26 mouse cellular contexts compared by ENCODE assay signal in the genomic region with DNA sequence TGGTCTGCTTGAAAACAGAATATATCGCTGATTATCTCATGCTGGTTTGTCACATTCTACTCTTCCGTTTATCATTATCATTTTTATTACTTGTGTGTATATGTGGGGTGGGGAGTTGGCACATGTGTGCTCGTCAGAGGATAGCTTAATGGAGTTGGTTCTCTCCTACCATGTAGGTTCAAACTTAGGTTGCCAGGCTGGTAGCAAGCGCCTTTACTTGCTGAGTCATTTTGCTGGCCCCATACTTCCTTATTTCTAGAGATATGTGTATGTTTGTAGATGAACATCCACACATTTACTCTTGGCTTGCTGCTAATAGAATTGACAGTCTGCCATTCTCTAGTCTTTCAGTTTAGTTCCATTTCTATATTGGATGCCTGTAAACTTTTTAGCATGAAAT. TPM values are rescaled to one million over a fixed set of nuclear protein-coding genes. Genes with fewer than 3 reads are reported as not detected.
A peak's percentile ranks its signal among the peaks of the same experiment; 100 is the strongest.
DNase-seq lines count a peak whose midpoint lies in the region; ATAC-seq and TF ChIP-seq lines count a peak whose summit lies in the region.
"Had no signal": no experiment of that assay in that cellular context is flagged by ENCODE, and none has a peak within 500 bp of the region (broad histone marks: within the 10 kb centered on the region; RNA-seq: fewer than 3 reads in every experiment).

No protein-coding gene starts in this region.

- H3K9me3 ChIP-seq in liver, embryonic 12.5 days (replicated peaks) = no peaks in the 10 kb centered on the region
- no peaks in the 10 kb centered on the region for H3K9me3 ChIP-seq in liver, postnatal 0 days (ENCODE audit: low read length)
- no peaks in the 10 kb centered on the region for H3K9me3 ChIP-seq in MEL (replicated peaks; ENCODE audit: insufficient read depth, low read length)
- H3K9me3 ChIP-seq in neural tube, embryonic 15.5 days (replicated peaks) = no peaks in the 10 kb centered on the region
- H3K9me3 ChIP-seq: limb, embryonic 12.5 days; midbrain, embryonic 13.5 days had no signal

- ATAC-seq in liver, embryonic 12.5 days = peak; percentile 36; the same call in 1 of the 2 replicates
- no peak for ATAC-seq in liver, postnatal 0 days
- peak; percentile 71 to 73; a peak in 3 of 4 replicates for ATAC-seq in hematopoietic stem cell, adult 5-6 weeks (replicated peaks in 1 of 2; ENCODE audit: insufficient read depth in 1 of 2, low FRiP score in 2 of 2, low TSS enrichment in 1 of 2, low read depth in 1 of 2, poor library complexity in 2 of 2, severe bottlenecking in 2 of 2)
- no peak for ATAC-seq in neural tube, embryonic 15.5 days (ENCODE audit: low FRiP score)
- ATAC-seq: forebrain, postnatal 0 days; inflammation-experienced regulatory T-cells, adult 6 months; lung, postnatal 0 days; midbrain, embryonic 13.5 days had no signal

- 57% methylated on average over 4 of the region's 4 CpGs for whole genome bisulfite sequencing in liver, embryonic 12.5 days (ENCODE audit: insufficient replicate concordance)
- WGBS in liver, postnatal 0 days (ENCODE audit: insufficient replicate concordance) = 56% methylated on average over 4 of the region's 4 CpGs
- 87% methylated on average over 4 of the region's 4 CpGs for WGBS in neural tube, embryonic 15.5 days

- no peak for TF ChIP-seq CTCF in liver, postnatal 0 days (IDR thresholded peaks at IDR 0.05; ENCODE audit: low read depth)
- TF ChIP-seq CTCF in MEL (IDR thresholded peaks at IDR 0.05 in 2 of 3, conservative IDR thresholded peaks at IDR 0.05 in 1 of 3; ENCODE audit: control insufficient read depth in 1 of 3, insufficient read depth in 1 of 3, low read depth in 2 of 3, low read length in 3 of 3, poor library complexity in 1 of 3, severe bottlenecking in 1 of 3) = no peak

- H3K79me2 ChIP-seq in MEL (ENCODE audit: control insufficient read depth, insufficient read depth, low read length, poor library complexity) = no peaks in the 10 kb centered on the region

- TF ChIP-seq RAD21 in MEL (IDR thresholded peaks at IDR 0.05; ENCODE audit: low read depth, low read length) = no peak

- peaks cover 97% of the 10 kb centered on the region for H3K36me3 ChIP-seq in liver, embryonic 12.5 days
- H3K36me3 ChIP-seq in liver, postnatal 0 days (replicated peaks; ENCODE audit: insufficient read depth, low read length) = peaks cover 68% of the 10 kb centered on the region
- peaks cover 40 to 44% of the 10 kb centered on the region in 2 experiments for H3K36me3 ChIP-seq in MEL (ENCODE audit: control insufficient read depth in 1 of 2, insufficient read depth in 2 of 2, low read length in 2 of 2)
- peaks cover 26% of the 10 kb centered on the region for H3K36me3 ChIP-seq in neural tube, embryonic 15.5 days

- no peak for TF ChIP-seq POLR2A in MEL (IDR thresholded peaks at IDR 0.05; ENCODE audit: control insufficient read depth in 1 of 2, insufficient read depth in 1 of 2, low read depth in 1 of 2, low read length in 2 of 2, poor library complexity in 1 of 2)

- DNase-seq in liver, postnatal 0 days = no peak
- peak; percentile 91 for DNase-seq in MEL (ENCODE audit: low read depth, low spot score)
- DNase-seq in right cerebral cortex, postnatal 4 days = no peak
- no peak for DNase-seq in layer of hippocampus, postnatal 36 days
- DNase-seq: adrenal gland, postnatal 25 days; B cell, adult 2 months; cerebellum, adult 9-10 months; forebrain, postnatal 0 days; gastrocnemius, postnatal 14 days; heart, adult 2 months; heart, postnatal 36 days; kidney, adult 8-10 months; kidney, postnatal 25 days; retina, postnatal 1 day; right cerebral cortex, postnatal 25 days; thymus, postnatal 25 days had no signal

- no peak overlapping the region for H3K4me2 ChIP-seq in liver, embryonic 12.5 days
- H3K4me2 ChIP-seq in liver, postnatal 0 days (ENCODE audit: low read depth, low read length) = no peak overlapping the region
- no peak overlapping the region for H3K4me2 ChIP-seq in neural tube, embryonic 15.5 days
- H3K4me2 ChIP-seq: hindbrain, embryonic 14.5 days; limb, embryonic 12.5 days; midbrain, embryonic 13.5 days had no signal

- H3K27ac ChIP-seq in liver, embryonic 12.5 days = peak overlapping the region; percentile 5; the same call in 1 of the 2 replicates
- H3K27ac ChIP-seq in liver, postnatal 0 days (ENCODE audit: low read depth) = no peak overlapping the region
- peak overlapping the region; percentile 92 for H3K27ac ChIP-seq in MEL (ENCODE audit: control insufficient read depth, low read depth, low read length)
- no peak overlapping the region for H3K27ac ChIP-seq in neural tube, embryonic 15.5 days (replicated peaks)
- H3K27ac ChIP-seq: heart, adult 2 months; hindbrain, embryonic 14.5 days; layer of hippocampus, adult 2 months; limb, embryonic 12.5 days; midbrain, embryonic 13.5 days had no signal

- peaks cover 28% of the 10 kb centered on the region for H3K4me1 ChIP-seq in liver, embryonic 12.5 days
- H3K4me1 ChIP-seq in liver, postnatal 0 days (ENCODE audit: insufficient read depth) = peaks cover 8% of the 10 kb centered on the region
- H3K4me1 ChIP-seq in MEL (ENCODE audit: control insufficient read depth in 1 of 2, insufficient read depth in 2 of 2, low read length in 2 of 2) = peaks cover 9 to 27% of the 10 kb centered on the region in 2 experiments
- no peaks in the 10 kb centered on the region for H3K4me1 ChIP-seq in neural tube, embryonic 15.5 days
- H3K4me1 ChIP-seq: limb, embryonic 12.5 days; midbrain, embryonic 13.5 days had no signal

- H3K4me3 ChIP-seq in liver, embryonic 12.5 days = no peak overlapping the region
- H3K4me3 ChIP-seq in liver, postnatal 0 days (ENCODE audit: low read depth, low read length) = no peak overlapping the region
- peak overlapping the region in 1 of 2 experiments; percentile 27; a peak in 2 of 4 replicates for H3K4me3 ChIP-seq in MEL (ENCODE audit: control insufficient read depth in 1 of 2, insufficient read depth in 1 of 2, low read depth in 2 of 2, low read length in 2 of 2)
- no peak overlapping the region for H3K4me3 ChIP-seq in neural tube, embryonic 15.5 days (replicated peaks)
- H3K4me3 ChIP-seq: heart, adult 2 months; layer of hippocampus, adult 2 months; limb, embryonic 12.5 days; midbrain, embryonic 13.5 days had no signal

- H3K27me3 ChIP-seq in liver, embryonic 12.5 days (replicated peaks) = no peaks in the 10 kb centered on the region
- H3K27me3 ChIP-seq in liver, postnatal 0 days (ENCODE audit: insufficient read depth, low read length) = no peaks in the 10 kb centered on the region
- no peaks in the 10 kb centered on the region for H3K27me3 ChIP-seq in MEL (ENCODE audit: control insufficient read depth in 1 of 2, insufficient read depth in 2 of 2, low read length in 2 of 2)
- no peaks in the 10 kb centered on the region for H3K27me3 ChIP-seq in neural tube, embryonic 15.5 days (replicated peaks)
- H3K27me3 ChIP-seq: limb, embryonic 12.5 days; midbrain, embryonic 13.5 days had no signal

- no peak overlapping the region for H3K9ac ChIP-seq in liver, embryonic 12.5 days
- no peak overlapping the region for H3K9ac ChIP-seq in liver, postnatal 0 days (replicated peaks)
- H3K9ac ChIP-seq in MEL (ENCODE audit: control insufficient read depth, low read depth, low read length, poor library complexity, severe bottlenecking) = peak overlapping the region; percentile 25
- H3K9ac ChIP-seq in neural tube, embryonic 15.5 days (replicated peaks) = no peak overlapping the region
- H3K9ac ChIP-seq: forebrain, postnatal 0 days; hindbrain, embryonic 14.5 days; limb, embryonic 12.5 days; midbrain, embryonic 13.5 days had no signal

- TF ChIP-seq EP300 in liver, postnatal 0 days (IDR thresholded peaks at IDR 0.05; ENCODE audit: low read depth) = no peak
- TF ChIP-seq EP300 in MEL (IDR thresholded peaks at IDR 0.05; ENCODE audit: low read depth in 1 of 2, low read length in 2 of 2) = peak; percentile 28 to 57; a peak in 3 of 4 replicates

TF ChIP-seq in MEL, 35 proteins besides CTCF, POLR2A, EP300 and RAD21 (continues in another document):
- 0 out of 2 replicates have a peak, but pooled peaks have one; percentile 59 for TF ChIP-seq MYC (IDR thresholded peaks at IDR 0.05; ENCODE audit: low read depth, low read length)
- TF ChIP-seq MXI1 (IDR thresholded peaks at IDR 0.05; ENCODE audit: low read depth, low read length) = peak; percentile 52; the same call in 1 of the 2 replicates
- TF ChIP-seq KAT2A (conservative IDR thresholded peaks at IDR 0.05; ENCODE audit: low read depth, low read length) = no peak
- no peak for TF ChIP-seq ZC3H11A (IDR thresholded peaks at IDR 0.05; ENCODE audit: low read depth, low read length)
- TF ChIP-seq ELF1 (IDR thresholded peaks at IDR 0.05; ENCODE audit: low read depth, low read length) = peak; percentile 59

RNA-seq across cellular contexts. Expression of a gene that starts 18.6 kb away (rescaled TPM):
- 71.7 and 76.4 TPM in 2 replicates for polyA plus RNA-seq in liver, embryonic 12.5 days (2016; fragmentation: Nextera tagmentation; extraction: Ambion mirVana)
- polyA plus RNA-seq in liver, postnatal 0 days (2015; fragmentation: Nextera tagmentation; extraction: Ambion mirVana) = 34.6 and 36.6 TPM in 2 replicates
- total RNA-seq in MEL (2012; rRNA removed) = 241 and 258 TPM in 2 replicates
- 100 to 1,000 TPM; 115 to 232 TPM for polyA plus RNA-seq in MEL (2012; ENCODE audit: insufficient read depth in 1 of 2, insufficient read length in 2 of 2, low read depth in 1 of 2, low replicate concordance in 2 of 2, missing spikeins in 1 of 2)
- total RNA-seq in hematopoietic stem cell, adult 5-6 weeks (2017) = 172 and 198 TPM in 2 replicates
- polyA plus RNA-seq in neural tube, embryonic 15.5 days (2015; fragmentation: Nextera tagmentation; extraction: Ambion mirVana) = 89.9 and 101 TPM in 2 replicates
- total RNA-seq in layer of hippocampus, postnatal 36 days (2021) = 10 to 100 TPM; 71.5 to 73.2 TPM

RNA-seq across cellular contexts. Expression of a gene that starts 42.0 kb away (rescaled TPM):
- 69.8 and 74.1 TPM in 2 replicates for polyA plus RNA-seq in liver, embryonic 12.5 days (2016; fragmentation: Nextera tagmentation; extraction: Ambion mirVana)
- 15.5 and 17.3 TPM in 2 replicates for polyA plus RNA-seq in liver, postnatal 0 days (2015; fragmentation: Nextera tagmentation; extraction: Ambion mirVana)
- 120 and 127 TPM in 2 replicates for total RNA-seq in MEL (2012; rRNA removed)
- polyA plus RNA-seq in MEL (2012; ENCODE audit: insufficient read depth in 1 of 2, insufficient read length in 2 of 2, low read depth in 1 of 2, low replicate concordance in 2 of 2, missing spikeins in 1 of 2) = 100 to 1,000 TPM; 216 to 756 TPM
- total RNA-seq in hematopoietic stem cell, adult 5-6 weeks (2017) = 187 and 235 TPM in 2 replicates
- 17.6 and 31.5 TPM in 2 replicates for polyA plus RNA-seq in neural tube, embryonic 15.5 days (2015; fragmentation: Nextera tagmentation; extraction: Ambion mirVana)
- 10 to 100 TPM; 20.2 to 21.0 TPM for total RNA-seq in layer of hippocampus, postnatal 36 days (2021)

RNA-seq across cellular contexts. Expression of a gene that starts 42.2 kb away (rescaled TPM):
- 29.7 and 33.1 TPM in 2 replicates for polyA plus RNA-seq in liver, embryonic 12.5 days (2016; fragmentation: Nextera tagmentation; extraction: Ambion mirVana)
- 171 and 175 TPM in 2 replicates for polyA plus RNA-seq in liver, postnatal 0 days (2015; fragmentation: Nextera tagmentation; extraction: Ambion mirVana)
- 0.07 and 0.62 TPM in 2 replicates for total RNA-seq in MEL (2012; rRNA removed)
- polyA plus RNA-seq in MEL (2012; ENCODE audit: insufficient read depth in 1 of 2, insufficient read length in 2 of 2, low read depth in 1 of 2, low replicate concordance in 2 of 2, missing spikeins in 1 of 2) = 1 to 10 TPM in 1 of 2 experiments, not detected in 1; 2.6 TPM
- 1.8 TPM in 1 of 2 replicates, not detected in the other for total RNA-seq in hematopoietic stem cell, adult 5-6 weeks (2017)
- polyA plus RNA-seq in neural tube, embryonic 15.5 days (2015; fragmentation: Nextera tagmentation; extraction: Ambion mirVana) = 1.5 TPM in 2 replicates
- total RNA-seq in layer of hippocampus, postnatal 36 days (2021) = under 1 TPM in 1 of 2 experiments, not detected in 1; 0.15 TPM
- total RNA-seq: heart, postnatal 36 days had no signal
- polyA plus RNA-seq: heart, adult 2 months; inflammation-experienced regulatory T-cells, adult 6 months; stomach, embryonic 14.5 days had no signal

Comparison
In these comparisons a context has a peak if more than half of its experiments do, and no peak if none do; other contexts are left out.
1. ATAC-seq: peak in liver, embryonic 12.5 days (single experiment) and hematopoietic stem cell, adult 5-6 weeks (2 of 2); none in liver, postnatal 0 days (single experiment) and neural tube, embryonic 15.5 days (single experiment).
2. H3K27ac ChIP-seq: peak in liver, embryonic 12.5 days (single experiment) and MEL (single experiment); none in liver, postnatal 0 days (single experiment) and neural tube, embryonic 15.5 days (single experiment).